Mouse (Mus musculus) embryonic fibroblast, embryonic 13.5 days (primary cell): ENCODE results near the gene Nip7.

ENCODE experiments used
- CTCF ChIP-seq: IDR thresholded peaks from 2 replicates; pipeline ENCODE4 v1.5.1; 2011; ENCODE audit warnings: mild to moderate bottlenecking, control low read depth, low read length, moderate library complexity, borderline replicate concordance; ENCODE audit not compliant: insufficient read depth
- POLR2A ChIP-seq: IDR thresholded peaks from 2 replicates; pipeline ENCODE4 v1.6.1; 2011; ENCODE audit warnings: low read depth, mild to moderate bottlenecking, control low read depth, low read length, moderate library complexity

DNA sequence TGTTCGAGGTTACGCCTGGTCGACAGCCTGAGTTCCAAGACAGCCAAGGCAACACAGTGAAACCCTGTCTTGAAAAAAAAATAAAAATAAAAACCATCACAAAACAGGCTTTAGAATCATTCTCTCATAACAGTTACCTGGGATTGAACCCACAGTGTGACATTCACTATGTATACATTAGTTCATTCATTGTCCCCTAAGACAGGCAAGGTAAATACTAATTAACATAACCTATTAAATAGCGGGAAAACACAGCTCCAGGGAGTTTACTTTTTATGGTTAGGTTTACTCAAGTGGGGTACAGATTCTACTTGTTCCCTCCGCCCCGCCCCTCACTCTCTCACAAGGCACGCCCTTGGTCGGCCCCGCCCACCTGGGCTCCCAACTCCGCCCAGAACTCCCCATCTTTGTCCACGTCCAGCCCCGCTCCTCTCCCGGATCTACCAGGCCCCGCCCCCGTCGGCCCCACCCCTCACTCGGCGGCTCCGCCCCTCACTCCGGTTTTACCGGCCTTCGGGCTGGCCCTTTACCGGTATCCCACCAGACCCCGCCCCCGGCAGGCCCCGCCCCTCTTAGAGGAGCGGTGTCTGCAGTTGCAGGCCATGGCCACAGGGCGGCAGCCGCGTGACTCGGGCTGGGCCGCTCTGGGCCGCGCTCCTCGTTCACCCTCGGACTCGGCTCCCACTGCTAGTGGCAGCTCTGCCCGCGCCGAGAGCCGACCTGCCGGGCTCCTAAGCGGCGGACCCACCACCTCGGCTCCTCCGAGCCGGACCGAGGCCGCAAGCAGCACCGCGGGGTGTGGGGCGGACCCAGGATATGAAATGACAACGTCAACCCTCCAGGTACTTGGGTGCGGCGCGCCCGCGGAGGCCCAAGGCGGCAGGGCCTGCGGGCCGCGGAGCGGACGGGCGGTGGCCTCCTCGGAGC, 25.8 kb upstream of the Nip7 start, which contains the start of gene Vps4a:
- TF ChIP-seq POLR2A: peak; percentile 79
- TF ChIP-seq CTCF: peak; percentile 75; the same call in 1 of the 2 replicates
